In genomic region chr11:117106633-117107334, GRCm38 (mm10) we compare ENCODE assay signal across 9 mouse cellular contexts. TPM values are rescaled to one million over a fixed set of nuclear protein-coding genes. Genes with fewer than 3 reads are reported as not detected.
DNase-seq lines count a peak whose midpoint lies in the region; ATAC-seq and TF ChIP-seq lines count a peak whose summit lies in the region.
"Had no signal": no experiment of that assay in that cellular context is flagged by ENCODE, and none has a peak within 500 bp of the region (broad histone marks: within the 10 kb centered on the region; RNA-seq: fewer than 3 reads in every experiment).

No protein-coding gene starts in this region.

- H3K4me3 ChIP-seq in forebrain, embryonic 10.5 days: no peak overlapping the region
- H3K4me3 ChIP-seq in forebrain, embryonic 16.5 days (replicated peaks; ENCODE audit: low read length): no peak overlapping the region
- no peak overlapping the region for H3K4me3 ChIP-seq in MEL (ENCODE audit: control insufficient read depth in 1 of 2, insufficient read depth in 1 of 2, low read depth in 2 of 2, low read length in 2 of 2)
- no peak overlapping the region for H3K4me3 ChIP-seq in forebrain, embryonic 14.5 days (ENCODE audit: low read depth, low read length)
- no peak overlapping the region for H3K4me3 ChIP-seq in midbrain, embryonic 12.5 days
- H3K4me3 ChIP-seq: heart, embryonic 15.5 days had no signal

- DNase-seq in forebrain, embryonic 10.5 days (ENCODE audit: extremely low spot score, low spot score): peak; percentile 35
- no peak for DNase-seq in MEL (ENCODE audit: low read depth, low spot score)
- DNase-seq in forebrain, embryonic 14.5 days (ENCODE audit: low spot score): peak; percentile 46
- DNase-seq in testis, postnatal 10 days (ENCODE audit: low spot score): no peak
- no peak for DNase-seq in gastrocnemius, postnatal 36 days
- DNase-seq in left cerebral cortex, adult 11 months (ENCODE audit: low spot score): no peak

- TF ChIP-seq EP300 in MEL (IDR thresholded peaks at IDR 0.05; ENCODE audit: low read depth in 1 of 2, low read length in 2 of 2): no peak

- no peak for TF ChIP-seq POLR2A in MEL (IDR thresholded peaks at IDR 0.05; ENCODE audit: control insufficient read depth in 1 of 2, insufficient read depth in 1 of 2, low read depth in 1 of 2, low read length in 2 of 2, poor library complexity in 1 of 2)

- ATAC-seq in forebrain, embryonic 16.5 days: no peak
- 0 out of 2 replicates have a peak, but pooled peaks have one; percentile 26 for ATAC-seq in forebrain, embryonic 14.5 days
- no peak for ATAC-seq in midbrain, embryonic 12.5 days (ENCODE audit: low FRiP score, low read depth)

- H3K27me3 ChIP-seq in forebrain, embryonic 10.5 days (ENCODE audit: poor library complexity, severe bottlenecking): no peaks in the 10 kb centered on the region
- no peaks in the 10 kb centered on the region for H3K27me3 ChIP-seq in forebrain, embryonic 16.5 days (replicated peaks; ENCODE audit: control insufficient read depth, insufficient read depth, low read length)
- no peaks in the 10 kb centered on the region for H3K27me3 ChIP-seq in MEL (ENCODE audit: control insufficient read depth in 1 of 2, insufficient read depth in 2 of 2, low read length in 2 of 2)
- no peaks in the 10 kb centered on the region for H3K27me3 ChIP-seq in forebrain, embryonic 14.5 days (replicated peaks; ENCODE audit: control insufficient read depth, insufficient read depth, low read length)
- no peaks in the 10 kb centered on the region for H3K27me3 ChIP-seq in midbrain, embryonic 12.5 days
- H3K27me3 ChIP-seq: heart, embryonic 15.5 days had no signal

- H3K4me1 ChIP-seq in forebrain, embryonic 10.5 days: peaks cover 26% of the 10 kb centered on the region
- H3K4me1 ChIP-seq in forebrain, embryonic 16.5 days (replicated peaks; ENCODE audit: control insufficient read depth, insufficient read depth, low read length): peaks cover 16% of the 10 kb centered on the region
- H3K4me1 ChIP-seq in MEL (ENCODE audit: control insufficient read depth in 1 of 2, insufficient read depth in 2 of 2, low read length in 2 of 2): peaks cover 29 to 46% of the 10 kb centered on the region in 2 experiments
- H3K4me1 ChIP-seq in forebrain, embryonic 14.5 days (ENCODE audit: control insufficient read depth, insufficient read depth, low read length): peaks cover 15% of the 10 kb centered on the region
- H3K4me1 ChIP-seq in midbrain, embryonic 12.5 days: peaks cover 22% of the 10 kb centered on the region

- H3K9me3 ChIP-seq in forebrain, embryonic 10.5 days: no peaks in the 10 kb centered on the region
- H3K9me3 ChIP-seq in forebrain, embryonic 16.5 days (ENCODE audit: control insufficient read depth, low read length): no peaks in the 10 kb centered on the region
- no peaks in the 10 kb centered on the region for H3K9me3 ChIP-seq in MEL (replicated peaks; ENCODE audit: insufficient read depth, low read length)
- no peaks in the 10 kb centered on the region for H3K9me3 ChIP-seq in forebrain, embryonic 14.5 days (replicated peaks; ENCODE audit: control insufficient read depth, low read length)
- no peaks in the 10 kb centered on the region for H3K9me3 ChIP-seq in midbrain, embryonic 12.5 days
- H3K9me3 ChIP-seq: heart, embryonic 15.5 days had no signal

- peak overlapping the region; percentile 81 for H3K27ac ChIP-seq in forebrain, embryonic 10.5 days
- H3K27ac ChIP-seq in forebrain, embryonic 16.5 days (ENCODE audit: low read length): no peak overlapping the region
- H3K27ac ChIP-seq in MEL (ENCODE audit: control insufficient read depth, low read depth, low read length): no peak overlapping the region
- no peak overlapping the region for H3K27ac ChIP-seq in forebrain, embryonic 14.5 days (ENCODE audit: low read depth, low read length)
- peak overlapping the region; percentile 31 for H3K27ac ChIP-seq in midbrain, embryonic 12.5 days (replicated peaks)
- H3K27ac ChIP-seq: heart, embryonic 15.5 days had no signal

- TF ChIP-seq CTCF in MEL (IDR thresholded peaks at IDR 0.05 in 2 of 3, conservative IDR thresholded peaks at IDR 0.05 in 1 of 3; ENCODE audit: control insufficient read depth in 1 of 3, insufficient read depth in 1 of 3, low read depth in 2 of 3, low read length in 3 of 3, poor library complexity in 1 of 3, severe bottlenecking in 1 of 3): peak in 2 of 3 experiments; percentile 4 to 22; a peak in 1 of 6 replicates

- H3K4me2 ChIP-seq in forebrain, embryonic 16.5 days (ENCODE audit: low read length): no peak overlapping the region
- H3K4me2 ChIP-seq in forebrain, embryonic 14.5 days (ENCODE audit: low read length): no peak overlapping the region
- H3K4me2 ChIP-seq in midbrain, embryonic 12.5 days (replicated peaks): 0 out of 2 replicates have a peak overlapping the region, but pooled peaks have one; percentile 0
- H3K4me2 ChIP-seq: heart, embryonic 15.5 days had no signal

- TF ChIP-seq RAD21 in MEL (IDR thresholded peaks at IDR 0.05; ENCODE audit: low read depth, low read length): no peak

- H3K9ac ChIP-seq in forebrain, embryonic 16.5 days (replicated peaks; ENCODE audit: low read depth, low read length): no peak overlapping the region
- H3K9ac ChIP-seq in MEL (ENCODE audit: control insufficient read depth, low read depth, low read length, poor library complexity, severe bottlenecking): no peak overlapping the region
- H3K9ac ChIP-seq in forebrain, embryonic 14.5 days (ENCODE audit: low read length): 0 out of 2 replicates have a peak overlapping the region, but pooled peaks have one; percentile 3
- no peak overlapping the region for H3K9ac ChIP-seq in midbrain, embryonic 12.5 days (replicated peaks)
- H3K9ac ChIP-seq: heart, embryonic 15.5 days had no signal

- H3K79me2 ChIP-seq in MEL (ENCODE audit: control insufficient read depth, insufficient read depth, low read length, poor library complexity): no peaks in the 10 kb centered on the region

- WGBS in forebrain, embryonic 10.5 days: 17% methylated on average over 13 of the region's 13 CpGs
- WGBS in forebrain, embryonic 16.5 days: 21% methylated on average over 13 of the region's 13 CpGs
- WGBS in forebrain, embryonic 14.5 days: 16% methylated on average over 13 of the region's 13 CpGs
- WGBS in midbrain, embryonic 12.5 days: 16% methylated on average over 13 of the region's 13 CpGs

- intact Hi-C loops in gastrocnemius, postnatal 36 days (cut with DNase I): no loop called here

- no peaks in the 10 kb centered on the region for H3K36me3 ChIP-seq in forebrain, embryonic 10.5 days (replicated peaks)
- H3K36me3 ChIP-seq in forebrain, embryonic 16.5 days (ENCODE audit: control insufficient read depth, insufficient read depth): no peaks in the 10 kb centered on the region
- peaks cover 0 to 44% of the 10 kb centered on the region in 2 experiments; a peak in 2 of 4 replicates for H3K36me3 ChIP-seq in MEL (ENCODE audit: control insufficient read depth in 1 of 2, insufficient read depth in 2 of 2, low read length in 2 of 2)
- no peaks in the 10 kb centered on the region for H3K36me3 ChIP-seq in forebrain, embryonic 14.5 days (ENCODE audit: control insufficient read depth, insufficient read depth, low read length)
- H3K36me3 ChIP-seq in midbrain, embryonic 12.5 days: no peaks in the 10 kb centered on the region
- H3K36me3 ChIP-seq: heart, embryonic 15.5 days had no signal

TF ChIP-seq in MEL, 35 proteins besides CTCF, POLR2A, EP300 and RAD21:
- TF ChIP-seq MAZ (IDR thresholded peaks at IDR 0.05; ENCODE audit: low read depth, low read length): no peak
- TF ChIP-seq ELF1 (IDR thresholded peaks at IDR 0.05; ENCODE audit: low read depth, low read length): no peak
- no peak for TF ChIP-seq E2F4 (IDR thresholded peaks at IDR 0.05; ENCODE audit: borderline replicate concordance, low read depth, low read length)
- no peak for TF ChIP-seq NELFE (IDR thresholded peaks at IDR 0.05; ENCODE audit: low read depth, low read length)
- TF ChIP-seq KAT2A (conservative IDR thresholded peaks at IDR 0.05; ENCODE audit: low read depth, low read length): no peak
- TF ChIP-seq MYB (IDR thresholded peaks at IDR 0.05; ENCODE audit: low read depth, low read length): no peak
- no peak for TF ChIP-seq MYC (IDR thresholded peaks at IDR 0.05; ENCODE audit: low read depth, low read length)
- TF ChIP-seq MAX (IDR thresholded peaks at IDR 0.05; ENCODE audit: low read length): no peak
- TF ChIP-seq HCFC1 (IDR thresholded peaks at IDR 0.05; ENCODE audit: low read depth, low read length): no peak
- TF ChIP-seq POLR2AphosphoS5 (IDR thresholded peaks at IDR 0.05; ENCODE audit: borderline replicate concordance, low read depth, low read length): no peak
- TF ChIP-seq MAFK (IDR thresholded peaks at IDR 0.05; ENCODE audit: borderline replicate concordance, low read depth, low read length): no peak
- no peak for TF ChIP-seq JUND (IDR thresholded peaks at IDR 0.05; ENCODE audit: low read depth, low read length)
- no peak for TF ChIP-seq CHD2 (IDR thresholded peaks at IDR 0.05; ENCODE audit: low read length)
- no peak for TF ChIP-seq SIN3A (IDR thresholded peaks at IDR 0.05; ENCODE audit: low read length)
- TF ChIP-seq USF2 (IDR thresholded peaks at IDR 0.05; ENCODE audit: borderline replicate concordance in 1 of 2, insufficient read depth in 1 of 2, low read depth in 1 of 2, low read length in 2 of 2): no peak
- no peak for TF ChIP-seq USF1 (IDR thresholded peaks at IDR 0.05; ENCODE audit: low read depth, low read length)
- TF ChIP-seq ZNF384 (IDR thresholded peaks at IDR 0.05; ENCODE audit: low read depth, low read length): no peak
TF ChIP-seq in MEL: peak in this region for 0.

RNA-seq across cellular contexts. Expression of gene Sec14l1, which starts 8.2 kb away (rescaled TPM):
- 44.3 and 46.7 TPM in 2 replicates for polyA plus RNA-seq in forebrain, embryonic 10.5 days (2016; fragmentation: Nextera tagmentation; extraction: Ambion mirVana)
- polyA plus RNA-seq in forebrain, embryonic 16.5 days (2015; fragmentation: Nextera tagmentation; extraction: Ambion mirVana): 76.9 and 83.7 TPM in 2 replicates
- total RNA-seq in MEL (2012; rRNA removed): 42.0 and 44.6 TPM in 2 replicates
- 10 to 100 TPM in 1 of 2 experiments, not detected in 1; 55.9 TPM for polyA plus RNA-seq in MEL (2012; ENCODE audit: insufficient read depth in 1 of 2, insufficient read length in 2 of 2, low read depth in 1 of 2, low replicate concordance in 2 of 2, missing spikeins in 1 of 2)
- polyA plus RNA-seq in forebrain, embryonic 14.5 days (2014; fragmentation: Nextera tagmentation; extraction: Ambion mirVana): 43.6 and 56.3 TPM in 2 replicates
- polyA plus RNA-seq in midbrain, embryonic 12.5 days (2016; fragmentation: Nextera tagmentation; extraction: Ambion mirVana): 63.7 and 68.9 TPM in 2 replicates
- total RNA-seq in gastrocnemius, postnatal 36 days (2021): 10 to 100 TPM; 37.6 to 42.9 TPM

Comparison
In these comparisons a context has a peak if more than half of its experiments do, and no peak if none do; other contexts are left out.
1. H3K27ac ChIP-seq: peak in forebrain, embryonic 10.5 days (single experiment) and midbrain, embryonic 12.5 days (single experiment); none in forebrain, embryonic 16.5 days (single experiment), MEL (single experiment) and forebrain, embryonic 14.5 days (single experiment).
2. DNase-seq: peak in forebrain, embryonic 10.5 days (single experiment) and forebrain, embryonic 14.5 days (single experiment); none in MEL (single experiment), testis, postnatal 10 days (single experiment), gastrocnemius, postnatal 36 days (0 of 2) and left cerebral cortex, adult 11 months (single experiment).